Mouse (Mus musculus): ENCODE data around the gene Cdkl4. TPM values are rescaled to one million over a fixed set of nuclear protein-coding genes. Genes with fewer than 3 reads are reported as not detected.

Gene Cdkl4
- polyA plus RNA-seq, 1 experiment = 0.35 TPM

- TF ChIP-seq POLR2A (IDR thresholded peaks at IDR 0.05; ENCODE audit: low read depth, low read length) (no peak), CTCF (IDR thresholded peaks at IDR 0.05; ENCODE audit: borderline replicate concordance, insufficient read depth, low read length) (no peak)
- H3K27ac ChIP-seq (ENCODE audit: insufficient read depth, low read length) = no peak overlapping the region
- H3K4me1 ChIP-seq (ENCODE audit: control insufficient read depth, insufficient read depth, low read length) = no peaks in the 10 kb centered on the region
- H3K4me3 ChIP-seq (ENCODE audit: insufficient read depth, low read length) = no peak overlapping the region
Measured at GRCm38 (mm10) chr17:80522229-80522556, 55.4 kb downstream of the Cdkl4 start.

GRCm38 (mm10) chr17:80521521-80522228 lies 55.9 kb downstream of the Cdkl4 start:
- H3K27ac ChIP-seq (ENCODE audit: insufficient read depth, low read length) = no peak overlapping the region

GRCm38 (mm10) chr17:80520537-80520936 lies 57.1 kb downstream of the Cdkl4 start:
- no peaks in the 10 kb centered on the region for H3K4me1 ChIP-seq (ENCODE audit: control insufficient read depth, insufficient read depth, low read length)
- TF ChIP-seq CTCF (IDR thresholded peaks at IDR 0.05; ENCODE audit: borderline replicate concordance, insufficient read depth, low read length) (no peak), POLR2A (IDR thresholded peaks at IDR 0.05; ENCODE audit: low read depth, low read length) (no peak)
- H3K27ac ChIP-seq (ENCODE audit: insufficient read depth, low read length) = no peak overlapping the region
- no peak overlapping the region for H3K4me3 ChIP-seq (ENCODE audit: insufficient read depth, low read length)

More at GRCm38 (mm10) chr17:80521521-80522228, 55.9 kb downstream of the Cdkl4 start:
- TF ChIP-seq CTCF (IDR thresholded peaks at IDR 0.05; ENCODE audit: borderline replicate concordance, insufficient read depth, low read length) (no peak), POLR2A (IDR thresholded peaks at IDR 0.05; ENCODE audit: low read depth, low read length) (no peak)
- Histone ChIP-seq H3K4me1 (ENCODE audit: control insufficient read depth, insufficient read depth, low read length) (no peaks in the 10 kb centered on the region), H3K4me3 (ENCODE audit: insufficient read depth, low read length) (no peak overlapping the region)

GRCm38 (mm10) chr17:80518811-80519210 lies 58.8 kb downstream of the Cdkl4 start:
- no peaks in the 10 kb centered on the region for H3K4me1 ChIP-seq (ENCODE audit: control insufficient read depth, insufficient read depth, low read length)
- H3K4me3 ChIP-seq (ENCODE audit: insufficient read depth, low read length) = no peak overlapping the region
- TF ChIP-seq CTCF (IDR thresholded peaks at IDR 0.05; ENCODE audit: borderline replicate concordance, insufficient read depth, low read length) (no peak), POLR2A (IDR thresholded peaks at IDR 0.05; ENCODE audit: low read depth, low read length) (no peak)
- H3K27ac ChIP-seq (ENCODE audit: insufficient read depth, low read length) = no peak overlapping the region

GRCm38 (mm10) chr17:80517244-80517643 lies 60.4 kb downstream of the Cdkl4 start:
- Histone ChIP-seq H3K4me1 (ENCODE audit: control insufficient read depth, insufficient read depth, low read length) (no peaks in the 10 kb centered on the region), H3K27ac (ENCODE audit: insufficient read depth, low read length) (no peak overlapping the region), H3K4me3 (ENCODE audit: insufficient read depth, low read length) (no peak overlapping the region)
- TF ChIP-seq POLR2A (IDR thresholded peaks at IDR 0.05; ENCODE audit: low read depth, low read length) = no peak
- no peak for TF ChIP-seq CTCF (IDR thresholded peaks at IDR 0.05; ENCODE audit: borderline replicate concordance, insufficient read depth, low read length)

- no peaks in the 10 kb centered on the region for H3K4me1 ChIP-seq (ENCODE audit: control insufficient read depth, insufficient read depth, low read length)
- H3K27ac ChIP-seq (ENCODE audit: insufficient read depth, low read length) = no peak overlapping the region
- no peak for TF ChIP-seq CTCF (IDR thresholded peaks at IDR 0.05; ENCODE audit: borderline replicate concordance, insufficient read depth, low read length)
- TF ChIP-seq POLR2A (IDR thresholded peaks at IDR 0.05; ENCODE audit: low read depth, low read length) = no peak
- no peak overlapping the region for H3K4me3 ChIP-seq (ENCODE audit: insufficient read depth, low read length)
Measured at GRCm38 (mm10) chr17:80515956-80516355, 61.7 kb downstream of the Cdkl4 start.

- H3K4me1 ChIP-seq (ENCODE audit: control insufficient read depth, insufficient read depth, low read length) = no peaks in the 10 kb centered on the region
- no peak overlapping the region for H3K27ac ChIP-seq (ENCODE audit: insufficient read depth, low read length)
- H3K4me3 ChIP-seq (ENCODE audit: insufficient read depth, low read length) = no peak overlapping the region
- no peak for TF ChIP-seq CTCF (IDR thresholded peaks at IDR 0.05; ENCODE audit: borderline replicate concordance, insufficient read depth, low read length)
- no peak for TF ChIP-seq POLR2A (IDR thresholded peaks at IDR 0.05; ENCODE audit: low read depth, low read length)
Measured at GRCm38 (mm10) chr17:80515513-80515912, 62.1 kb downstream of the Cdkl4 start.

GRCm38 (mm10) chr17:80513766-80514165 lies 63.8 kb downstream of the Cdkl4 start:
- Histone ChIP-seq H3K4me3 (ENCODE audit: insufficient read depth, low read length) (no peak overlapping the region), H3K27ac (ENCODE audit: insufficient read depth, low read length) (no peak overlapping the region), H3K4me1 (ENCODE audit: control insufficient read depth, insufficient read depth, low read length) (no peaks in the 10 kb centered on the region)
- TF ChIP-seq CTCF (IDR thresholded peaks at IDR 0.05; ENCODE audit: borderline replicate concordance, insufficient read depth, low read length) = no peak

- H3K27ac ChIP-seq (ENCODE audit: insufficient read depth, low read length) = no peak overlapping the region
- no peak for TF ChIP-seq CTCF (IDR thresholded peaks at IDR 0.05; ENCODE audit: borderline replicate concordance, insufficient read depth, low read length)
- no peak for TF ChIP-seq POLR2A (IDR thresholded peaks at IDR 0.05; ENCODE audit: low read depth, low read length)
- H3K4me1 ChIP-seq (ENCODE audit: control insufficient read depth, insufficient read depth, low read length) = peaks cover 10% of the 10 kb centered on the region
- H3K4me3 ChIP-seq (ENCODE audit: insufficient read depth, low read length) = no peak overlapping the region
Measured at GRCm38 (mm10) chr17:80510459-80510855, 67.2 kb downstream of the Cdkl4 start.

GRCm38 (mm10) chr17:80509494-80510458 lies 67.8 kb downstream of the Cdkl4 start:
- H3K4me1 ChIP-seq (ENCODE audit: control insufficient read depth, insufficient read depth, low read length) = peaks cover 11% of the 10 kb centered on the region
- no peak overlapping the region for H3K4me3 ChIP-seq (ENCODE audit: insufficient read depth, low read length)
- H3K27ac ChIP-seq (ENCODE audit: insufficient read depth, low read length) = no peak overlapping the region
- no peak for TF ChIP-seq CTCF (IDR thresholded peaks at IDR 0.05; ENCODE audit: borderline replicate concordance, insufficient read depth, low read length)
- no peak for TF ChIP-seq POLR2A (IDR thresholded peaks at IDR 0.05; ENCODE audit: low read depth, low read length)

Data from embryonic fibroblast, embryonic 13.5 days (primary cell).